Mouse (Mus musculus): ENCODE measurements at regions not wholly inside any gene's neighbourhood (a gene's known extent, or its start where the extent isn't known, plus 50 kb on each side); places are given as distances from the start of the nearest gene placed in this dataset.

DNA sequence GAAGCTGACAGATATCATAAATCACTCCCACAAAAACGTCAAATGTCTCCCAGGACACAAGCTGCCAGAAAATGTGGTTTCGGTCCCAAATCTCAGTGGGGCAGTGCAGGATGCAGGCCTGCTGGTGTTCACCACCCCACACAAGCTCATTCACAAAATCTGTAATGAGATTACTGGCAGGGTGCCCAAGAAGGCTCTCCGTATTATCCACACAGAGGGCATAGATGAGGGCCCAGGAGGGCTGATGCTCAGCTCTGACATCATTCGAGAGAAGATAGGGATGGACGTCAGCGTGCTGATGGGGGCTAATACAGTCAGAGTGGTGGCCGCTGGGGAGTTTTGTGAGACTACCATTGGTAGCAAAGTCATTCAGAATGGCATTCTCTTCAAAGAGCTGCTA lies 375.9 kb upstream of the 4933412E24Rik start:
- TF ChIP-seq CTCF (IDR thresholded peaks at IDR 0.05; ENCODE audit: borderline replicate concordance, insufficient read depth, low read length) (no peak), POLR2A (IDR thresholded peaks at IDR 0.05; ENCODE audit: low read depth, low read length) (no peak)
- no peak overlapping the region for H3K27ac ChIP-seq (ENCODE audit: insufficient read depth, low read length)
- H3K4me3 ChIP-seq (ENCODE audit: insufficient read depth, low read length): no peak overlapping the region
- H3K4me1 ChIP-seq (ENCODE audit: control insufficient read depth, insufficient read depth, low read length): no peaks in the 10 kb centered on the region

- no peak overlapping the region for H3K27ac ChIP-seq (ENCODE audit: insufficient read depth, low read length)
- no peaks in the 10 kb centered on the region for H3K4me1 ChIP-seq (ENCODE audit: control insufficient read depth, insufficient read depth, low read length)
- H3K4me3 ChIP-seq (ENCODE audit: insufficient read depth, low read length): no peak overlapping the region
- TF ChIP-seq POLR2A (IDR thresholded peaks at IDR 0.05; ENCODE audit: low read depth, low read length) (no peak), CTCF (IDR thresholded peaks at IDR 0.05; ENCODE audit: borderline replicate concordance, insufficient read depth, low read length) (no peak)
Measured at GRCm38 (mm10) chr15:60390336-60390735, 373.9 kb upstream of the 4933412E24Rik start.

DNA sequence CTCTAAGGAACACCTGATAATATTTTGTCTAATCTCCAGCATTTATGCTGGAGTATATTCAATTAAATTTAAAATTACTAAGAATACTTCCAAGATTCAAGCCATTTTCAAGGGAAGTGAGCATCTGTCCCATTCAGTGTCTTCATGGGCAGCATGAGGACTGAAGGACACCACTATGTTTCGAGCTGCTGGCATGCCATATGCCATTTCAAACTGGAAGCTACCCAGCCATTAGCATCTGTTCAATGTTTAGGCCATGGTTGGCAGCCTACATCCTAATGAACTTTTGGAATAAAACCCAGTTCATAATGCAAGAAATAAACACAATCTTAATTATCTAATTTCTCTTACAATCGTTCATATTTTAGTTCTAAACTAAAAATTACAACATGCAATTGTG lies 371.5 kb upstream of the 4933412E24Rik start:
- no peaks in the 10 kb centered on the region for H3K4me1 ChIP-seq (ENCODE audit: control insufficient read depth, insufficient read depth, low read length)
- H3K27ac ChIP-seq (ENCODE audit: insufficient read depth, low read length): no peak overlapping the region
- TF ChIP-seq POLR2A (IDR thresholded peaks at IDR 0.05; ENCODE audit: low read depth, low read length): no peak
- no peak overlapping the region for H3K4me3 ChIP-seq (ENCODE audit: insufficient read depth, low read length)
